ENCODE assay signal across 19 mouse cellular contexts in the genomic region with DNA sequence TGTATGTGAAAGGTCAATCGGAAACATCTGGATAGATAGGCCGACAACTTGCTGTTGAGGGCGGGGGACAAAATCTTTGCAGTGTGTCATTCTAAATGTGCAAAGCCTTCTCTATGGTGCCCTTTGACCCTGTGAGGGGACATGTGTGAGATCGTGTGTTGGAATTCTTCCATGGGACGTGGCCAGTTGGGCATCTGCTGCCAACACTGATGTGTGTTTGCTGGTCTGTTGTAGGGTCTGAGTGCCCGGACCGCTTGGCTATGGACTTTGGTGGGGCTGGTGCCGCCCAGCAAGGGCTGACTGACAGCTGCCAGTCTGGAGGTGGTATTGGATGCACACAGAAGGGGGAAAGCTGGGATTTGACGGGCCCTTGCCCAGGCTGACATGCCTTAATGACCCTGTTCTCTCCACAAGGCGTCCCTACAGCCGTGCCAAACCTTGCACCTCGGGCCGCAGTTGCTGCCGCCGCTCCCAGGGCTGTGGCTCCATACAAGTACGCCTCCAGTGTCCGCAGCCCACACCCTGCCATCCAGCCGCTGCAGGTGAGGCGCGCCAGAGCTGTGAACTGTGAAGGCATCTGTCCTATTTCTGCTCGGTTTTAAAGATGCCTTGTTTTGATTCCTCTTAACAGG. TPM values are rescaled to one million over a fixed set of nuclear protein-coding genes. Genes with fewer than 3 reads are reported as not detected.
"Had no signal": no experiment of that assay in that cellular context is flagged by ENCODE, and none has a peak within 500 bp of the region (broad histone marks: within the 10 kb centered on the region; RNA-seq: fewer than 3 reads in every experiment).

No protein-coding gene starts in this region.

- H3K27me3 ChIP-seq: liver, embryonic 13.5 days; lung, embryonic 15.5 days; midbrain, embryonic 13.5 days had no signal

- H3K27ac ChIP-seq: left cerebral cortex, adult 2 months; limb, embryonic 10.5 days; lung, embryonic 15.5 days; midbrain, embryonic 13.5 days had no signal

- H3K9ac ChIP-seq: liver, embryonic 13.5 days; liver, postnatal 0 days; lung, embryonic 15.5 days; midbrain, embryonic 13.5 days had no signal

- H3K4me3 ChIP-seq: left cerebral cortex, adult 2 months; limb, embryonic 10.5 days; liver, embryonic 13.5 days; lung, embryonic 15.5 days; midbrain, embryonic 13.5 days had no signal

- H3K9me3 ChIP-seq: limb, embryonic 10.5 days; liver, embryonic 13.5 days; lung, embryonic 15.5 days; midbrain, embryonic 13.5 days had no signal

- ATAC-seq: liver, postnatal 0 days; midbrain, embryonic 13.5 days had no signal

- H3K4me1 ChIP-seq: limb, embryonic 10.5 days; lung, embryonic 15.5 days; midbrain, embryonic 13.5 days had no signal

- DNase-seq: kidney, postnatal 25 days; liver, embryonic 13.5 days; liver, postnatal 0 days; lung, postnatal 36 days; right cerebral cortex, adult 18-20 months; right cerebral cortex, postnatal 25 days; thymus, adult 18-20 months; thymus, postnatal 14 days had no signal

- H3K4me2 ChIP-seq: liver, embryonic 13.5 days; lung, embryonic 15.5 days; midbrain, embryonic 13.5 days had no signal

RNA-seq across cellular contexts. Expression of gene Oxct2a, which starts 27.8 kb away (rescaled TPM):
- total RNA-seq: layer of hippocampus, postnatal 25 days; left cerebral cortex, adult 2 months; left cerebral cortex, postnatal 14 days; megakaryocyte progenitor cell, adult 5-6 weeks; midbrain, postnatal 0 days had no signal
- polyA plus RNA-seq: kidney, embryonic 14.5 days; limb, embryonic 10.5 days; liver, postnatal 0 days; lung, embryonic 15.5 days; midbrain, embryonic 13.5 days; neural tube, embryonic 14.5 days; urinary bladder, adult 2 months had no signal
